Mouse (Mus musculus) CH12.LX (cell line): ENCODE results near the gene Barx1.

ENCODE experiments used
- NRF1 ChIP-seq: IDR thresholded peaks from 2 replicates; pipeline ENCODE4 v1.6.1; 2014; ENCODE audit warnings: low read depth, mild to moderate bottlenecking, inconsistent platforms, low read length, improper control_type of control experiment, moderate library complexity
- POLR2A ChIP-seq: IDR thresholded peaks from 2 replicates; pipeline ENCODE4 v1.6.1; 2011; ENCODE audit warnings: low read depth, mild to moderate bottlenecking, improper control_type of control experiment, low read length

DNA sequence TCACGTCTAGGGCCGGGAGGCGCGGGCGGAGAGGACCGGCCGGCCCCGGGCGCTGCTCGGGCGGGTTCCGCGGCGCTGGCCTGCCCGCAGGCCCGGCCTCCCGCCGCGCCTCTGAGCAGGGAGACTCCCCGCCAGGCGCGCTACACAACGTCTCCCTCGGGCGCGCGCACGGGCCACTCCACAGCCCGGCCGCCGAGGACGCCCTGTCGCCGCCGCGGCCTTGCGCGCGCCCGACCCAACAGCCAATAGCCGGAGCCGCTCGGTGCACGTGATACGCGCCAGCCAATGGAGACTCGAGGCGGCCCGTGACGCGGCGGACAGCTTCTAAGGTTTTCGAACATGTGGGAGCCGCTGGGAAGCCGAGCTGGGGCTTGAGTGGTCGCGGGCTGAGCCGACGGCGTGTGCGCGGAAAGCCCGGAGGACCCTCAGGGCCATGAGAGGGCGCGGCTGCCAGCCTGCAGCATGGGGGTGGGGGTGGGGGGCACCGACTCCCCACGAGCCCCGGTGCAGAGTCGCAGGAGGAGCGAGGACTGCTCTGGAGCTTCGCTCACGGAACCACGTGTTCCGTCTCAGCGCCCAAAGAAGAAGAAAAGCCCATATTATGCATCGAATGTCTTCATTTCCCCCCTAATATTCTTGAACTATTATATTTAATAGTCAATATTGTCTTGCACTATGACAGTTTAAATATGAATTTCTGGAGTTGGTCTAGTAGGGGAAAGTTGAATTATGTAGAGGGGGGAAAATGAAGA, 37.2 kb upstream of the Barx1 start, which contains the start of gene Ptpdc1:
- TF ChIP-seq NRF1 (no peak), POLR2A (no peak)
